Mouse (Mus musculus) urinary bladder, postnatal 4 days (tissue): Measurements from ENCODE around the gene Fgfr2.

Source experiments
- DNase-seq, 2 experiments: peaks; one replicate each; pipeline ENCODE4 v3.0.0; 2021 to 2022; ENCODE audit warnings: low spot score in 2 of 2

Gene Fgfr2

GRCm38 (mm10) chr7:130720646-130721335 is 2402.4 kb downstream of the Fgfr2 start:
- DNase-seq: no peak

- DNase-seq: no peak
These were observed 2403.1 kb downstream of the Fgfr2 start for GRCm38 (mm10) chr7:130719931-130720598.

GRCm38 (mm10) chr7:130716989-130717388 is 2406.2 kb downstream of the Fgfr2 start:
- no peak for DNase-seq

GRCm38 (mm10) chr7:130716341-130716740 is 2406.8 kb downstream of the Fgfr2 start:
- DNase-seq: no peak

- no peak for DNase-seq
These were observed 2407.7 kb downstream of the Fgfr2 start for GRCm38 (mm10) chr7:130715467-130715866.

- no peak for DNase-seq
These were observed 2409.8 kb downstream of the Fgfr2 start for GRCm38 (mm10) chr7:130713319-130713718.

DNA sequence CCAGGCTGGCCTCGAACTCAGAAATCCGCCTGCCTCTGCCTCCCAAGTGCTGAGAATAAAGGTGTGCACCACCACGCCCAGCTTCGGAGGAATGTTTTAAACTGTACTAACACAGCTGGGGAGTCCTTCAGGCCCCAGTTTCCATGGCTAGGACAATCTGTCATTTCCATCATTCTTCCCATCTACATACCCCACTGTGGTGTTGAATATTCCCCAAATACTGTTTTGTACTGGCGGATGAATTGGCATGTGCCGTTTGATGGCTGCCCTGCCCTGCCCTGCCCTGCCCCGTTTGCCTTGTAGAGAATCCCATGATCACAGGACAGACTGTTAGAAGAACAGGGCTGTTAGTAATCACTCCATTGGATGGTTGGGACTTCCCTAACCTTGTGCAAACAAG is 2411.3 kb downstream of the Fgfr2 start:
- no peak for DNase-seq

DNA sequence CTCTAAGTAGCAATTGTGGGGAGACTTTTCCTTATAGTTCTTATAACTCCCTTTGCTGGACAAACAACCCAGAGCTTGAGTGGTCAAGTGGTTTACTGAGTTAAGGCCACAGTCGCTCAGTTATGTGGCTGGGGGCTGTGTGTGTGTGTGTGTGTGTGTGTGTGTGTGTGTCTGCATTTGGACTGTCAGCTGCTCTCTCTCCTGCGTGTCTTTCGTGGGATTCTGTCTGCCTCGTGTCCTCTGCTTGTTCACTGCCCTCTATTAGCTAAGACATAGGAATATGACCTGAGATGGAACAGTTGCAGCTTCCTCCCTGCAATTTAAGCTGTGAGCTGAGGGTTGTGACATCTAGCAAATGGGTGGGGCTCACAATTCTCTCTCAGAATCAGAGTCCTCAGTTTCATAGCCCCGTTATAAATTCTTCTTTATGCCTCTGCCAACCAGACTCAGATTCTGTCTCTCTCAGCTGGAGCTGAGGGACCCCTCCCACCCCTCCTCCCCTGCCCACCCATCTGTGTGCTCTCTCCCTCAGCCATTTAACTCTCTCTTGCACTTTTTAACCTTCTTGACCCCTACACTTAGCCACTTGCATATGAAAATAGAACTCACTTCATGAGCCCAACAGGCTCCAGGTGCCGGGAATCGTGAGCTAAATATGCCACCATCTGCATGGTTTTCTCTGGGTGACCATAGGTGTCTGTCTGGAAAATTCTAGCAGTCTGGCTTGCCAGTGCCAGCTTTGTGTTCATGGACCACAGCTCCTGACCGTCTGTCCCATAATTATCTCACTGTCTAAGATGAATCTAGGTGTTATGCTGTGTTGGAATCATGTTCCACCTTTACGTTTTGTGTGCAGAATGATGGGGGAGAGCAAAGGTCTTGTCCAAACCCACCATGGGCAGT is 2413.5 kb downstream of the Fgfr2 start:
- no peak for DNase-seq

DNA sequence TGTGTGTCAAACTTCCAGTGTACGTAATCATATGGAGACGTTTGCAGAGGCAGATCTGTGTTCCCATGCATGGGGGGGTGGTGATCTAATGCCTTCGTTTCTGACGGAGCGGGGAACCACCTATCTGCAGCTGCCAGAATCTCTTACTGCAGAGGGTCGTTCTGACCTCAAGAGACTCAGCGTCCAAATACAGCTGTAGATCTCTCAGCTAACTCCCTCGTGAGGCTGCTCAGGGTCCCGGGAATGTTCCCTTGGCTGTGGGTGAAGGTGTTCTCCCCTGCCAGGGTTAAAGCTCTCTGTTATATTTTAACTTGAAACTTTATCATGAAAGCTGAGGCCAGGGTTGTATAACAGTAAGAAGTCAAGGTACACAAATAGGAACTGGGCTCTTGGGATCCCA is 2414.2 kb downstream of the Fgfr2 start:
- no peak for DNase-seq

- DNase-seq: no peak
These were observed 2417.9 kb downstream of the Fgfr2 start for GRCm38 (mm10) chr7:130705230-130705629.

GRCm38 (mm10) chr7:130701336-130701735 is 2421.8 kb downstream of the Fgfr2 start:
- no peak for DNase-seq

DNA sequence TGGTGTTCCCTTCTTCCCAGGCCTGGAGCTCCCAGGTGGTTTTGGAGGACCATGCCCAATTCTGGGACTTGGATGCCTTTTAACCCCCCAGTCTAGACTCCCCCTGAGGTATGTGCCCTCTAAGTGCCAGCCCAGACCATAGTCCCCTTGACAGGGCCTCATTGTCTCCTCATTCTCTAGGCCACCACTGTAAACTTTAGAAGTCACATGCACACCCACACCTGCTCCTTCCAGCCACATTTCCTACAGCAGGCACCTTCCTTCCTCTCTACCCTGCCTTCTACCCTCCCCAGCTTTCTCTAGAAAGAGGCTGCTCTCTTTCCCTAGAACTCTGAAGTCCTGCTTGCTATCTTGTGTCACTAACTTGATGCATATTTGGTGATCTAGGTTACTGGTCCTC is 2424.7 kb downstream of the Fgfr2 start:
- no peak for DNase-seq

- no peak for DNase-seq
These were observed 2426.6 kb downstream of the Fgfr2 start for GRCm38 (mm10) chr7:130696347-130697234.

GRCm38 (mm10) chr7:130695669-130696338 is 2427.3 kb downstream of the Fgfr2 start:
- no peak for DNase-seq

DNA sequence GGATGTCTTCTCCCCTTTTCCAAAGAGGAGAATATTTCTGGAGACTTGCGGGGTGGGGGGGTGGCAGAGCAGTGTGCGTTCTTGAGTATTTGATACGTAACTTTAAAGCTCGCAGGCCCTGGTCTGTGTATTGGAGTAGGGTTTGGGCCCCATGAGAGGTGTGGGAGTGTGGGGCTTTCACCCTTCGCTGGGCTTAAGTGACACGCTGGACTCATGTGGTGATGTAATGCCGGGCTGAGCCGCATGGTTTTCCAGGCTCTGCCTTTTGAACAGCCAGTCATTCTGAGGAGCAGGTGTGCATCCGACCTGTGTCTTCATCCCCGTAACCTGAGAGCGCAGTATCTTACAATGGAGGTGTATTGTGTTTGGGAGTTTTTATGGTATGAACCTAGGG is 2429.4 kb downstream of the Fgfr2 start:
- no peak for DNase-seq

- no peak for DNase-seq
These were observed 2430.0 kb downstream of the Fgfr2 start for GRCm38 (mm10) chr7:130692943-130693799.

DNA sequence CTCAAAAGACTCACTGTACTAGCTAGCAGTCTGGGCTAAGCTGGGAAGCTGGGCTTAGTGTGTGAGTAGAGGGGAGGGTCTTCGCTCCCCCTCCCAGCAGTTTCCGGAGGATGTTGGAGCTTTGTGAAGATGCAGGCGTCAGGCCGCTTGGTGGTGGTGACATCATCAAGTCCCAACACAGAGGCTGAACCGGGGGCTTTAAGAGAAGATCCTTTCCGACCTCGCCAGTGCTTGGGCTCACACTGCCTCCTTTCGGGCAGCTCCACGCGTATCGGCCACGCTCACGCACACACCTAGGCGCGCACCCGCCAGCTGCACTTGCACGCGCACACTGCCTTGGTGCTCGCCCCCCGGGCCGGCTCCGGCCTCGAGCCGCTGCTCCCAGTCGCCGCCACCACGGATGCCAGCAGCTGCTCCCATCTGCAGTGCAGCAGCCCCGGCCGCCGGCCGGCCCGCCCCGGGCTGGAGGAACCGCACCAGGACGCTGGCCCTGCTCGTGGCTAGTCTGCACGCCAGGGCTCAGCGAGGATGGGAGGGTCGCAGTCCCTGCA is 2430.7 kb downstream of the Fgfr2 start:
- DNase-seq: peak; percentile 70 to 75

- DNase-seq: no peak
These were observed 2431.2 kb downstream of the Fgfr2 start for GRCm38 (mm10) chr7:130691931-130692330.

GRCm38 (mm10) chr7:130690869-130691268 is 2432.3 kb downstream of the Fgfr2 start:
- DNase-seq: no peak

GRCm38 (mm10) chr7:130688601-130689000 is 2434.5 kb downstream of the Fgfr2 start:
- no peak for DNase-seq
